Mouse (Mus musculus) activated CD4-positive, CD25-positive, alpha-beta regulatory T cell, adult 4 months (primary cell): Measurements from ENCODE around the gene Maea. TPM values are rescaled to one million over a fixed set of nuclear protein-coding genes. Genes with fewer than 3 reads are reported as not detected.
A peak's percentile ranks its signal among the peaks of the same experiment; 100 is the strongest.
"Not testable (repeated sequence)": the region's sequence is repeated elsewhere in the genome, so short reads cannot be mapped to it uniquely, and the experiment has no call there.

Experiments used
- ATAC-seq: one replicate; pipeline ENCODE4 v1.8.0; 2017
- polyA plus RNA-seq, 2 experiments: library from polyadenylated mRNA; unstranded; fragments of 100-300 nt; shearing (Covaris generic); gene quantifications; one replicate each; pipeline ENCODE4 v1.2.1; 2017

Maea gene
- 10 to 100 TPM; 68.7 to 87.8 TPM for polyA plus RNA-seq

DNA sequence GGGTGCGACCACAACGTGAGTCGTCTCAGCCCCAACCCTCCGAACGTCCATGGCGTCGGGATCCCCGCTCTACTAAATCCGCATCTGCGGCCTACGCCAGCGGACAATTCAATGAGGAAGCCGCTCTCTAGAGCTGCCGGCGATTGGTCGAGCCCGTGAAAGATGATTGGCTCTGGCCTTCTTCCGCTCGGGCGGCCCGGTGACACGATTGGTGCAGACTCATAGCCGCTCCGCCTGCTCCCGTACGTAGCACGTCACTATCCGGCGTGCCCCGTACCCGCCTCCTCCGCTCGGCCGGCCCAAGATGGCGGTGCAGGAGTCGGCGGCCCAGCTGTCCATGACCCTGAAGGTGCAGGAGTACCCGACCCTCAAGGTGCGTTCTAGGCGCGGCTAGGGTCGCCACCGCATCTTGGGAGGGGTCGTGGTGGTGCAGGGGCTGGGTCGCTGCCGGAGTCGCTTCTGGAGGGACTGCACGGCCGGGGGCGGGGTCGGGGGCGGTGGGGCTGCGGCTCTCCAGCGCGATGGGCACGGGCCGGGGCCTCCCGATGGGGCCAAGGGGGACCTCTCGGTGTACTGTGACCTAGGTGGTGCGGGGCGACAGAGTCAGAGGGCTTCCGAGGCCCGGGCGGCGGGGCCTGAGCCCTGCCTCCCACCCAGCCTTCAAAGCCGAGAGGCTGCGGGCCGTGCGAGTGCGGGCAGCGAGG lies at the start of gene Maea:
Gene Maea (plus strand): TSS at position 237 of the 704 bp plus-strand sequence.
- peak; percentile 100 for ATAC-seq

DNA sequence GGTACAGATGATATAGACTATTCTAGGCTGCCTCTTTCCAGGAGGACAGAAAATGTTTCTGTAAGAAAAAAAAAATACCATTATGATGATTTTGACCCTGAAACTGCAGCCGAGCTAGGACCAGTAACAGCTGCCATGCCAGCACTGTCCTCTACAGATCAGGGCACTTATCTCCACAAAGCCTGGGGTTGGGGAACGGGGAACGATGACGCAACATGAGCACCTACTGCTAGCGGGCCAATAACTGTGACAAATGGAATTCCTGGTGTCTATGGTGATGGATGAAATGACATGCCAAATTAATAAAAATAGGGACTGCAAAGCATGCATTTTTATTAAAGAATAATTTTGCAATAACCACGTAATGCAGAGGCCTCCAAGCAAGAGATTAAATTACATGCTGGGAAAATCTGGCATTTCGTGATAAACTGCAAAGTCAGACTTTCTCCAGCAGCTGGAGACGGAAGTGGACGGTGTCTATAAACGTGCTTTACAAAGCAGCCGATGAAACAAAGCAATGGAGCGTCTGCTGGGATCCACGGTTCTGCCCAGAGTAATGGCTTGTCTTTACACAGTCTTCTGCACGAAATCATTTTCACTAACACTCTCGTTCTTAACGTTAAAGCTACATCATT lies 41.4 kb upstream of the Maea start:
- ATAC-seq, result no peak

DNA sequence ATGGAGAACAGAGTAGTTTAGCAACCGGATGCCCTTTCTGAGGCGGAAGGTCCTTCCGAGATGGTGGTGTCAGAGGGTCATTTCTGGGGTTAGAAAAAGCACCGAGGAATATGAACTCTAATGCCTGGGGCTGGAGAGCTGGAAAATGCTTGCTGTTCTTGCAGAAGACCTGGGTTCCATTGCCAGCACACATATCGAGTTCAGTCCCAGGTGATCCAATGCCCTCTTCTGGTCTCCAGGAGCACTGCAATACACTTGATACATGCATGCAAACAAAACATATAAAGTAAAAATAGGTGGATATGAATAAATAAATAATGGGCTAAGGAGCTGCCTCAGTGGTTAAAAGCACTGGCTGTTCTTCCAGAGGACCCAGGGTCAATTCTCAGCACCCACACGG lies 38.1 kb upstream of the Maea start:
- no peak for ATAC-seq

- ATAC-seq, result no peak
Measured at GRCm38 (mm10) chr5:33301801-33302200, 33.5 kb upstream of the Maea start.

GRCm38 (mm10) chr5:33310704-33311462 lies 24.4 kb upstream of the Maea start:
- no peak for ATAC-seq

DNA sequence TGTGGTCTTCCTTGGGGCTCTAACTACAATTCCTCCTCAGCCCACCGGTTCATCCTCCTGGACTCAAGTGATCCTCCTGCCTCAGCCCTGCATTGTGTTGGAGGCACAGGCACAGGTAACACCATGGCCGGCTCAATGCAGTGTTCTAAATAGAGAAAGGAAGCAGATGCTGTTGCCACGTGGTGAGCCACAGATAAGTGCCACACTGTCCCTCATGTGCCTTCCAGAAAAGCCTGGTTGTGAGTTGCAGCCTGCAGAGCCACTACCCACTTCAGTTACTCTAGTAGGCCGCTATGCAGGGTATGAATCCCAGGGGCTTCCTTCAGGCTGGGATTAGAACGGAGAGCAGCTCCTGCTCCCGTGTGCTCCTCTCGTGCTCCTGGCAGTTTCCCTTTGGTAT lies 23.1 kb upstream of the Maea start:
- no peak for ATAC-seq

DNA sequence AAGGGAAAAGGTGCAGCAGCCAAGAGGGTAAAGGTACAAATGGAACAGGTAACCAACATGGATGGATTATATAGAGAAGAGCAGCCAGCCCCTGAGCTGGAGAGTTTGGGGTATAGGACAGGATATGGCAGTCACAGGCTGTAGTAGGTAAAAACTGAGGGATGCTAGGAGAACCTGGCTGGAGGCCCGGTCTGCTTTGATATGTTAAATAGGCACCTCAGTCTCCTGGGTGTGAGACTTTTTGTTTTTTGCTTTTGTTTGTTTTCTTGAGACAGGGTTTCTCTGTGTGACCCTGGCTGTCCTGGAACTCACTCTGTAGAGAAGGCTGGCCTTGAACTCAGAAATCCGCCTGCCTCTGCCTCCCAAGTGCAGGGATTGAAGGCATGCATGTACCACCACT lies 10.8 kb upstream of the Maea start:
- ATAC-seq, result no peak

GRCm38 (mm10) chr5:33334381-33335272 lies 682 bp upstream of the Maea start:
- no peak for ATAC-seq

GRCm38 (mm10) chr5:33335977-33336360 lies 660 bp downstream of the Maea start:
- ATAC-seq, result no peak

GRCm38 (mm10) chr5:33337206-33337605 lies 1.9 kb downstream of the Maea start:
- ATAC-seq, result no peak

DNA sequence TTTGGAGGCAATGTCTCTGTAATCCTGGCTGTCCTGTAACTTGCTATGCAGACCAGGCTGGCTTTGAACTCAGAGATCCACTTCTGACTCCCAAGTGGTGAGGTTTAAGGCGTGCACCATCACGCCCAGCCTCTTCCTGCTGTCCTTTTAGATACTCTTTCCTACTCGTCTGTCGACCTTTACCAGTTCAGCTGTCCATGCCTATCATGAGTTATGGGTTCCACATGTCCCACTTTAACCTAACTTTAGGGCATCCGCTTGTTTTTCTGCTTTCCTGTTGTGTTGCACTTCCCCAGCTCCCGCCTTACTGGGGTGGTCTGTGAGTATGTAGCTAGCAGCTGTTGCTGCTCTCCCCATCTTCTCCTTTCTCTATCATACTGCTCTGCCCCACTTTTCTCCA lies 5.9 kb downstream of the Maea start:
- ATAC-seq, result no peak

GRCm38 (mm10) chr5:33342248-33342647 lies 6.9 kb downstream of the Maea start:
- ATAC-seq, result not testable (repeated sequence)

GRCm38 (mm10) chr5:33342821-33343220 lies 7.5 kb downstream of the Maea start:
- ATAC-seq, result no peak

DNA sequence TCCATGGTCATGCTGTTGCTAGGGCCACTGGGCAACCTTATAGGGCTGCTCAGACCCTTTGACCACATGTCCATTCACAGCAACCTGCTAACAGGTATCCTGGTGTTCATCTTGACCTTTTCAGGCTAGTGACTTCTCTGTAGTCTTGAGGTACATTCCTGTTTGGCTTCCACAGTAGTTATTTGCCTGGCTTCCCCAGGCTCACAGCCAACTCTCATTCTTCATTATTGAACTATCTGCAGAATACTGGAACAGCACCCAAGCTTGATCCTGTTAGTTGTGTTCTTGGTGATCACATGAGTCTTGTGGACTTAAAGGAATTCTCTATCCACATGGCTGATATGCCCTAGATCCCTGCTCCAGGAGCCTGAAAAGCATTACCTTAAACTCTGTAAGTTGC lies 8.3 kb downstream of the Maea start:
- no peak for ATAC-seq

GRCm38 (mm10) chr5:33344070-33344469 lies 8.8 kb downstream of the Maea start:
- ATAC-seq, result no peak

GRCm38 (mm10) chr5:33347620-33348019 lies 12.3 kb downstream of the Maea start:
- ATAC-seq, result no peak

DNA sequence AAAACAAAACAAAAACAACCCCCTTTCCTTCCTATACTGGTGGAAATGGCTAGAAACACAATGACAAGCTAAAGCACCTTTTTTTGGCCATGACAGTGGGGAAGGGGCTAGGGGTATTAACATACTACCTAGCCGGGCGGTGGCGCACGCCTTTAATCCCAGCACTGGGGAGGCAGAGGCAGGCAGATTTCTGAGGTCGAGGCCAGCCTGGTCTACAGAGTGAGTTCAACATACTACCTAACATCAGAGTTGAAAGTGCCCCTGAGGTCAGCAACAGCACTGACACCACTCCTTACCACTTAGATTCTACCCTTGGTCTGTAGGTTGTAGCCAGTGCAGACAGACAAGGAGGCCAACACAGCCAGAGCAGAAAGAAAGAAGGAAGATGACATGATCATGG lies 13.9 kb downstream of the Maea start:
- no peak for ATAC-seq

GRCm38 (mm10) chr5:33349706-33350105 lies 14.4 kb downstream of the Maea start:
- no peak for ATAC-seq

- no peak for ATAC-seq
Measured at GRCm38 (mm10) chr5:33351556-33352272, 16.4 kb downstream of the Maea start.

- no peak for ATAC-seq
Measured at GRCm38 (mm10) chr5:33352273-33352645, 16.9 kb downstream of the Maea start.

DNA sequence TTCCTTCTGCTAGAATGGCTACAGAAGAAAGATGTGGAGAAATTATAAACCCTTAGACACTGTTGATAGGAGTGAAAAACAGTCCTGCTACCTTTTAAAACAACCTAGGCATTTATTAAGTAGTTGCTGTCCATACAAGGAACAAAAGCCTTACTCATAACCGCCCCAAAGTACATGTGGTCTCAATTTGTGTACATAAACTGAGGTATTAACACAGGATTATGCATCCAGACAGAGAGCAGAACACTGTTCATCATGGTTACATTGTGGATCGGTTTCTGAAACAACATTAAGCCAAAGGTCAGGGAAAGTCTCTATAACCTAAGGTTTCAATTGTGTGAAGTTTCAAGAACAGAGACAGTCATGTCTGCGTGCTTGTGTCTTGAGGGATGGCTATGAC lies 17.7 kb downstream of the Maea start:
- no peak for ATAC-seq

- no peak for ATAC-seq
Measured at GRCm38 (mm10) chr5:33357494-33357893, 22.2 kb downstream of the Maea start.
